Mouse (Mus musculus): ENCODE results near the gene Dock3. TPM values are rescaled to one million over a fixed set of nuclear protein-coding genes. Genes with fewer than 3 reads are reported as not detected.

Dock3 gene
- polyA plus RNA-seq, 1 experiment from 2014 or later: 23.4 TPM

DNA sequence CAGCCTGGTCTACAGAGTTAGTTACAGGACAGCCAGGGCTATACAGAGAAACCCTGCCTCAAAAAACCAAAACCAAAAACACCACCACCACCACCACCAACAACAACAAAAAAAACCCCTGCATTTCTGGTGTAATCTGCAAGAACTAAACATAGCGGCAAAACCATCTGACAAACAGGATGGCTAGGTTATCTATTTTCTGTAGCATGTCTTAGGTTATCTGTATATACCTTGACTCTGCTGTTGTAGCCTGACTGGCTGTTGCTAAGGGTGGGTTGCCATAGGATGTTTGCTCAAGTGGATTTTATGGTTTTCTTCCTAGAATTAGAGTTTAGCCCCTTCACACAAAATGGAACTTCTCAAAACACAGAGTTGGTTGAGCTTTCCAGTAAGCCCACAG is 38.1 kb upstream of the Dock3 start:
- Histone ChIP-seq H3K4me2 (no peak overlapping the region), H3K9me3 (no peaks in the 10 kb centered on the region), H3K27ac (no peak overlapping the region), H3K36me3 (replicated peaks) (no peaks in the 10 kb centered on the region), H3K4me1 (no peaks in the 10 kb centered on the region), H3K4me3 (no peak overlapping the region), H3K27me3 (replicated peaks) (no peaks in the 10 kb centered on the region), H3K9ac (no peak overlapping the region)
- no peak for ATAC-seq (replicated peaks)
- 100% methylated on average over 1 of the region's 1 CpGs for WGBS

DNA sequence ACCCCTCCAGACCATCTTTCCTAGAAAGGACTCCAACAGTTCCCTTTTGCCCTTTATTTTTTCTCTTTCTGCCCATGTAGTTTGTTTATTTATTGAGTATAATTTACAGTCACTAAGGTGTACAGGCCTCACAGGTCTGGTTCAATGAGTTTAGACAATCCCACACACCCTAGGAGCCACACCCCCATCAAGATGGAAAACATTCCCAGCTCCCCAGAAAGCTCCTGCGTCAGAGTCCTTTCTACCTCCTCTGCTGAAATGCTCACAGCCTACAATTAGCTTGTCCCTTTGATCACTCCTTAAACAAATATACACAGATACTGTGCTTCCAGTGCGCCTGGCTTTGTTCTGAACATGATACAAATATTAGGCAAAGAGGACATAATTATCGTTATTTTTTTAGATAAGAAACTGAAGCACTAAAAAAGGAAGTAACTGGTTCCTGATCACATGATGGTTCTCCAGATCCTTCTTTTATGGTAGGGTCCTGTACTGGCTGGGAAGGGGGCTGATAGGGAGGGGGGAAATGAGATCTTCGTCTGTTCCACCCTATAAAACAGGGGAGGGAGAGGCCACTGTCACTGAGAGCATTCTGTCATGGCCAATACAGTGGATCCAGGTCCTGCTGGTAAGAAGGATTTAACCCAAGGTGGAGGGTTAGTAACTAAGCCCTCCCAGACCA is 36.2 kb upstream of the Dock3 start:
- WGBS: 65% methylated on average over 4 of the region's 4 CpGs

DNA sequence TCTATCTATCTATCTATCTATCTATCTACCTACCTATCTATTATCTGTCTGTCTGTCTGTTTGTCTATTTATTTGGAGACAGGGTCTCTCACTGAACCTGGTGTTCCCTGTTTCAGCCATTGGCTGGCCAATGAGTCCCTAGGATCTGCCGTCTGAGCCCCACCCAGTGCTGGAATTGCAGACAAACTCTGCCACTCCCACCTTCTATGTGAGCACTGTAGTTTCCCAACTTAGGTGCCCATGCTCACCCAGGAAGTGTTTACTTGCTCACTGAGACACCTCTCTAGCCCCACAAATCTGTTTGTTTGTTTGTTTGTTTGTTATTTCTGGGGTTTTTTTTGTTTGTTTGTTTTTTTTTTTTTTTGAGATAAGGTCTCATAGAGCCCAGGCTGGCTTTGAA is 35.3 kb upstream of the Dock3 start:
- Histone ChIP-seq H3K4me1 (no peaks in the 10 kb centered on the region), H3K27ac (no peak overlapping the region), H3K4me2 (no peak overlapping the region), H3K9me3 (no peaks in the 10 kb centered on the region), H3K36me3 (replicated peaks) (no peaks in the 10 kb centered on the region), H3K4me3 (no peak overlapping the region), H3K9ac (no peak overlapping the region), H3K27me3 (replicated peaks) (no peaks in the 10 kb centered on the region)
- ATAC-seq (replicated peaks): no peak
- WGBS: 85% methylated on average over 1 of the region's 1 CpGs

More for the DNA sequence above, 36.2 kb upstream of the Dock3 start:
- Histone ChIP-seq H3K36me3 (replicated peaks) (no peaks in the 10 kb centered on the region), H3K9me3 (no peaks in the 10 kb centered on the region), H3K27me3 (replicated peaks) (no peaks in the 10 kb centered on the region), H3K4me3 (no peak overlapping the region), H3K27ac (no peak overlapping the region), H3K9ac (no peak overlapping the region), H3K4me2 (no peak overlapping the region), H3K4me1 (no peaks in the 10 kb centered on the region)
- ATAC-seq (replicated peaks): no peak

DNA sequence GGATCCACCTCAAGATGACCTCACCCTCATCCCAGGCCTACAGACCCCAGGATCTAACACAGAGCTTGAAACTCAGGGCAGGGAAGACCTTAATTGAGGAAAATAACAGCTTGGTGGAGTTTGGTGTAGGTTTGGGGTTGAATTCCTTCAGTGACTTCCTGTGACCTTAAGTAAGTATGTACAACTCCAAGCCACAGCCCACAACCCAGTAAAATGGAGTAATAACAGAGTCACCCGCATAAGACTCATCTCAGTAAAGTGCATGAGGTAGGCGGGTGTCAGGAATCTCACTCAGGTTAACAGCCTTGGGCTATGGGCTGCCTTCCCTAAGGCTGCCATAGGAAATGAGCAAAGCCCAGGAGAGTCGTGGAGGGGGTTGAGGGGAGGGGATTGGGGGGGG is 33.0 kb upstream of the Dock3 start:
- H3K36me3 ChIP-seq (replicated peaks): no peaks in the 10 kb centered on the region
- ATAC-seq (replicated peaks): no peak
- H3K27ac ChIP-seq: no peak overlapping the region
- no peaks in the 10 kb centered on the region for H3K4me1 ChIP-seq
- no peaks in the 10 kb centered on the region for H3K27me3 ChIP-seq (replicated peaks)
- no peaks in the 10 kb centered on the region for H3K9me3 ChIP-seq
- H3K4me3 ChIP-seq: no peak overlapping the region
- 74% methylated on average over 3 of the region's 3 CpGs for WGBS
- no peak overlapping the region for H3K4me2 ChIP-seq
- H3K9ac ChIP-seq: no peak overlapping the region

DNA sequence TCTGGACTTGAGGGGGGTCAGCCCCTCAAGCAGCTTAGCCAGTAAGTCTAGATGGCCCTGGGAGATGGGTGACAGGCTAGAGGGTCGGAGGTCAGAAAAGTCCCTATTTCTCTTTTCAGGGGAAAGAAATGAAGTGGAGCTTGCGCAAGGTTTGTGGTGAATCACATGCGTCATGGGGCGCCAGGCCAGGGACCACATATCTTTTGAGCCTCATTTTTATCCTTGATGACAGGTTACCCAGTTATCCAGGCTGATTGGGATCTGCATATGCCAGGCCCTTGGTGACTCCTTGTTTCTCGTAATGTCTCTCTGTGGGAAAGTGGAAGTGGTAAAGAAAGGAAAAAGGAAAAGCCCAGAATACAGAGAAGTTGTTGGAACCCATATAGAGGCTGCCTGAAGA is 32.2 kb upstream of the Dock3 start:
- no peaks in the 10 kb centered on the region for H3K9me3 ChIP-seq
- 92% methylated on average over 5 of the region's 5 CpGs for WGBS
- H3K4me3 ChIP-seq: no peak overlapping the region
- no peak overlapping the region for H3K4me2 ChIP-seq
- no peak overlapping the region for H3K9ac ChIP-seq
- no peak for ATAC-seq (replicated peaks)
- H3K4me1 ChIP-seq: no peaks in the 10 kb centered on the region
- H3K27me3 ChIP-seq (replicated peaks): no peaks in the 10 kb centered on the region
- H3K27ac ChIP-seq: no peak overlapping the region
- no peaks in the 10 kb centered on the region for H3K36me3 ChIP-seq (replicated peaks)

DNA sequence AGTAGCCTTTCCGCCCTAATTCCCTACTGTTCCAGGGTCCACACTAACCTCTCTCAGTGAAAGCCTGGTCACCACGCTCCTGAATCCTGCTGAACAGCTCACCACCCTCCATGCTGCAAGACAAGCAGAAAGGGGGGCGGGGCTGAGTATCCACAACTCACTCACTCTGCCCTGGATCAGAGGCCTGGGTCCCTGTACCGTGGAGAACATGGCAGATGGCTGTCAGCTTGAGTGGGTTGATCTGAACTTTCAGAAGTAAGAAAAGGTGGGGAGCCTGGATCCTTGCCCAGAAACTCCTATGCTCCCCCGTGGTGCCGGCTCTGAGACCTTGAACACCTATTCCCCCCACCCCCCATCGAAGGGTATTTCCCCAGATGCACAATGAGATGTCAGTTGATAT is 30.7 kb upstream of the Dock3 start:
- Histone ChIP-seq H3K4me2 (no peak overlapping the region), H3K36me3 (replicated peaks) (no peaks in the 10 kb centered on the region), H3K9me3 (no peaks in the 10 kb centered on the region), H3K27ac (no peak overlapping the region), H3K4me3 (no peak overlapping the region), H3K4me1 (no peaks in the 10 kb centered on the region), H3K9ac (no peak overlapping the region), H3K27me3 (replicated peaks) (no peaks in the 10 kb centered on the region)
- 71% methylated on average over 7 of the region's 7 CpGs for WGBS
- ATAC-seq (replicated peaks): no peak

DNA sequence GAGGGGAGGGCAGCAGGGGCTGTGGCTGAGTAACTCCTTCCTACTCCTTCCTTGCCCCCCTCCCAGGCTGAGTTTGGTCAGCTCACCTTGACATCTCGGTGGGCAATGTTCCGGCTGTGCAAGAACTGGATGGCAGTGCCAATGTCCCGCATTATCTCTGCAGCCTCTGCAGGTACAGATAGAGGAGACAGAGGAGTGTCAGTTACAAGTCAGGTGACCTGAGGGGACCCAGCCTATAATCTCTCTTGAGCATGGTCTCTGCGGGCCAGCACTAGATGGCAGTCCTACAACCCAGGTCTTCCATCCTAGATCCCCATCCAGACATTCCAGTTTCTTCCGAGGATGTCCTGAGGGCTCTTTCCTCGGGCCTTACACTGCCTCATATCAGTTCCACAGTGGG is 30.1 kb upstream of the Dock3 start:
- H3K4me1 ChIP-seq: no peaks in the 10 kb centered on the region
- no peak overlapping the region for H3K27ac ChIP-seq
- 83% methylated on average over 6 of the region's 6 CpGs for WGBS
- H3K9ac ChIP-seq: no peak overlapping the region
- H3K9me3 ChIP-seq: no peaks in the 10 kb centered on the region
- no peaks in the 10 kb centered on the region for H3K27me3 ChIP-seq (replicated peaks)
- ATAC-seq (replicated peaks): no peak
- H3K4me2 ChIP-seq: no peak overlapping the region
- H3K4me3 ChIP-seq: no peak overlapping the region
- no peaks in the 10 kb centered on the region for H3K36me3 ChIP-seq (replicated peaks)

DNA sequence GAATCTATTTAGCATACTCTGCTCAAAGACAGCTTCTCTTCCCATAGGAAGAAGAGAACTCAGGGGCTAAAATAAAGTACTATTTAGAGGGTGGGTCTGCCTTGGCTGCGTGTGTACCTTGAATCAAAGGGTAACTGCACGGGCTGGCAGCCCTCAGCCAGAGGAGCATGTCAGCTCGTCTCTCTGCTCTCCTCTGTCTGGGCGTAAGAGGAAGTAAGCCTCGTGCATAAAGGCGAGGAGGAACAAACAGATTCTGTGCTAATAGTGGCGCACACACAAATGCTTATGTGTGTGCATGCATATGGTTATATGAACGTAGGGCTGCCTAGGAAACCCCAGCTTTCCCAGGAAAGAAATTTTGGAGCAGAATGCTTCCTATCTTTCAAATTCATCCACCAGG is 29.1 kb upstream of the Dock3 start:
- H3K9me3 ChIP-seq: no peaks in the 10 kb centered on the region
- ATAC-seq (replicated peaks): no peak
- H3K36me3 ChIP-seq (replicated peaks): no peaks in the 10 kb centered on the region
- H3K4me2 ChIP-seq: no peak overlapping the region
- WGBS: 64% methylated on average over 8 of the region's 8 CpGs
- no peak overlapping the region for H3K27ac ChIP-seq
- H3K4me1 ChIP-seq: peaks cover 4% of the 10 kb centered on the region
- H3K4me3 ChIP-seq: no peak overlapping the region
- no peak overlapping the region for H3K9ac ChIP-seq
- no peaks in the 10 kb centered on the region for H3K27me3 ChIP-seq (replicated peaks)

DNA sequence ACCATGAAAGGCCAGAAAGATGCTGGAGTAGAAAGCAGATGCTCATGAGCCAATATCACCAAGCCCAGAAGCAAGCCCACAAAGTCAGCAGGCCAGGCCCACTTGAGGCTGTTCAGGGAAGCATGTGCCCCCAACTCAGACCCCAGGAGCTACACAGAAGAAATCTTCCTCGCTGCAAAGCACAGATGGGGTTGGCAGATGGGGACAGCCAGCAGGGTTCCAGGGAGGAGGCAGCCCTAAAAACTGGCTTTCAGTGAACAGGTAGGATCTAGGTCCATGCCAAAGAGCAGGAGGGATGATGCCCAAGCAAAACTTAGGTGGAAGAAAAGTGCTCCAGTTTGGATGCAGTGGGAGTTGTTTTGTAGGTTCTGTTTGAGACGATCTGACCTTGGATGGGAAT is 28.7 kb upstream of the Dock3 start:
- no peak for ATAC-seq (replicated peaks)
- Histone ChIP-seq H3K36me3 (replicated peaks) (no peaks in the 10 kb centered on the region), H3K4me2 (no peak overlapping the region), H3K27me3 (replicated peaks) (no peaks in the 10 kb centered on the region), H3K9ac (no peak overlapping the region), H3K9me3 (no peaks in the 10 kb centered on the region), H3K4me1 (peaks cover 8% of the 10 kb centered on the region), H3K27ac (no peak overlapping the region), H3K4me3 (no peak overlapping the region)
- whole genome bisulfite sequencing: 66% methylated on average over 2 of the region's 2 CpGs

DNA sequence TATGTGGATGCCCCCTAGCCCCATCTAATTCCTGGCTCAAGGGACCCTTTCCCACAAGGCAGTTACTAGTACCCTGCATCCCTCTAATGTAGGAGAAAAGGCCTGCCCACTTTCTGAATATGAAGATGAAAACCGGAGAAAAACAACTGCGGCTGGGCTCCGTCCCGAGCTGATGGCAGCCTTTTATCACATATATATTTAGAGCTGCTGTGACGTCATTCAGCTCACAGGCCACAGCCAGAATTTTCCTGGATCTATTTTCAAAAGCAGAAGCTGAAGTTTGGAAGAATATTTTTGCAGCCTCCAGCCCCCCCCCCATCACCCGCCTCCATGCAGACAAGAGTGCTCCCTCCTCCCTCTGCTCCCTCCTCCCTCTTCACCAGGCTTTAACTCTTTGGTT is 27.9 kb upstream of the Dock3 start:
- H3K27ac ChIP-seq: 0 out of 2 replicates have a peak overlapping the region, but pooled peaks have one; percentile 15
- no peaks in the 10 kb centered on the region for H3K9me3 ChIP-seq
- H3K4me1 ChIP-seq: peaks cover 17% of the 10 kb centered on the region
- H3K4me3 ChIP-seq: no peak overlapping the region
- 69% methylated on average over 6 of the region's 6 CpGs for WGBS
- ATAC-seq (replicated peaks): no peak
- no peak overlapping the region for H3K4me2 ChIP-seq
- no peak overlapping the region for H3K9ac ChIP-seq
- H3K36me3 ChIP-seq (replicated peaks): no peaks in the 10 kb centered on the region
- H3K27me3 ChIP-seq (replicated peaks): no peaks in the 10 kb centered on the region

DNA sequence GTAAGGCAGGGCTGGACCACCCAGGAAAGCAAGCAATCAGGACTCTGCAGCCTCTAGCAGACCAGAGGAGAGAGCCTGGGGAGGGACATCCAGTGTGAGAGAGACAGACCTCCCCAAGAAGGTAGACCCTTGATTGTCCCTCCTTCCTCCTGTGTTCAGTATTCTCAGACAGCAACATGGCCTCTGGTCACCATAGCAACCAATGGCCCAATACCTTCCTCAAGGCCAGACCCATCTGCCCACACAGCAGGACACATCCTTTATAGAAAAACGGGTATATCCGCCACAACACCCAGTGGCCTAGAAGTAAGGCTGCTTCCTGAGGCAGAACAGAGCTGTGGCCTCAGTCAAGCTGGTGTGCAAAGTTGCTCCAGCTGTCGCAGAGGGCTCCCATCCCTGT is 23.9 kb upstream of the Dock3 start:
- H3K4me1 ChIP-seq: peaks cover 35% of the 10 kb centered on the region
- H3K4me2 ChIP-seq: no peak overlapping the region
- no peaks in the 10 kb centered on the region for H3K9me3 ChIP-seq
- H3K36me3 ChIP-seq (replicated peaks): no peaks in the 10 kb centered on the region
- H3K4me3 ChIP-seq: no peak overlapping the region
- H3K27ac ChIP-seq: peak overlapping the region; percentile 52
- 0 out of 2 replicates have a peak, but pooled peaks have one; percentile 12 for ATAC-seq (replicated peaks)
- H3K9ac ChIP-seq: no peak overlapping the region
- no peaks in the 10 kb centered on the region for H3K27me3 ChIP-seq (replicated peaks)
- WGBS: 28% methylated on average over 3 of the region's 3 CpGs

DNA sequence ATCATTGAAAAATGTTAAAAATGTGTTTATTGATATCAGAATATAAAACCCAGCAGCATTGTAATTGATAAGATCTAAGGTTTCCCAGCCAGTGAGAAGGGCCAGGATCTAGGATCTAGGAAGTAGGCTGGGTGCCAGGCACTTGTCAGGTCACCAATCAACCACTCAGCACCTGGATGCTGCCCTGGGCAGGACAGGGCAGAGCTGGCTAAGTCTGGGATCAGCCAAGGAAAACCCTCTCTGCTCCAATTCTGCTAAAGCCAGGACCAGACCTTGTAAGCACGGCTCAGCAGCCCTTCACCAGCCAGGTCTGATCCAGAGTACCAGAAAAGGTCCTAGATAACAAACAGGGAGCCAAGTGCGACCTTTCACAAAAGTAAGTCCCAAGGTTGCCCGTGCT is 23.2 kb upstream of the Dock3 start:
- H3K27ac ChIP-seq: peak overlapping the region; percentile 55
- no peaks in the 10 kb centered on the region for H3K27me3 ChIP-seq (replicated peaks)
- H3K36me3 ChIP-seq (replicated peaks): no peaks in the 10 kb centered on the region
- H3K4me2 ChIP-seq: no peak overlapping the region
- ATAC-seq (replicated peaks): no peak
- no peak overlapping the region for H3K4me3 ChIP-seq
- no peak overlapping the region for H3K9ac ChIP-seq
- H3K9me3 ChIP-seq: no peaks in the 10 kb centered on the region
- WGBS: 92% methylated on average over 3 of the region's 3 CpGs
- peaks cover 35% of the 10 kb centered on the region for H3K4me1 ChIP-seq

DNA sequence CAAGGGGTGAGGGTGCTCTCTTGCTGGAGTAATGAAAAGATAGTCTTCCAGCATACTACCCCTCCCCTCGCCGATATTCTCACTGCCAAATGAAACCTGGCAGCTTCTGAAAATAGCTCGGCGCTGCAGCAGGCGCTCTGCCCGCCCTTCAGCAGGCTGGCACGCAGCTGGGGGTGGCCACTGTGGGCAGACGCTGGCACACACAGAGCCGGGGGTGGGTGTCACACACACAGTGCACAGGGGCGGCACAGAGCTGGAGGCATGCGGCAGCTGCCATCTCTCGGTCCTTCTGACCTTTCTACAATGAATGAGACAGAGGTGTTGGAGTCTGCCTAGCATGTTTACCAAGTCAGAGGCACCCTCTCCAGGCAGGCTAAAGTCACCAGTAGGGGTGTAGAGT is 22.8 kb upstream of the Dock3 start:
- H3K4me2 ChIP-seq: 0 out of 2 replicates have a peak overlapping the region, but pooled peaks have one; percentile 12

More for the DNA sequence above, 22.8 kb upstream of the Dock3 start:
- H3K9ac ChIP-seq: no peak overlapping the region
- H3K36me3 ChIP-seq (replicated peaks): no peaks in the 10 kb centered on the region
- no peak overlapping the region for H3K4me3 ChIP-seq
- no peaks in the 10 kb centered on the region for H3K9me3 ChIP-seq
- WGBS: 59% methylated on average over 12 of the region's 12 CpGs
- no peaks in the 10 kb centered on the region for H3K27me3 ChIP-seq (replicated peaks)
- H3K4me1 ChIP-seq: peaks cover 35% of the 10 kb centered on the region
- H3K27ac ChIP-seq: peak overlapping the region; percentile 55; the same call in 1 of the 2 replicates
- peak; percentile 69 for ATAC-seq (replicated peaks)
